Mouse (Mus musculus): ENCODE results near the gene Gm27021.
A peak's percentile ranks its signal among the peaks of the same experiment; 100 is the strongest.

The Gm27021 gene

GRCm38 (mm10) chr8:120607885-120608284, 60.0 kb downstream of the Gm27021 start:
- peak; percentile 64 to 89 for DNase-seq (ENCODE audit: inconsistent age in 2 of 2, low spot score in 1 of 2)

- DNase-seq (ENCODE audit: inconsistent age in 2 of 2, low spot score in 1 of 2) = no peak
Measured at GRCm38 (mm10) chr8:120607460-120607859, 60.4 kb downstream of the Gm27021 start.

- DNase-seq (ENCODE audit: inconsistent age in 2 of 2, low spot score in 1 of 2) = no peak
Measured at GRCm38 (mm10) chr8:120602672-120603071, 65.2 kb downstream of the Gm27021 start.

GRCm38 (mm10) chr8:120599504-120599903, 68.4 kb downstream of the Gm27021 start:
- peak; percentile 79 to 94 for DNase-seq (ENCODE audit: inconsistent age in 2 of 2, low spot score in 1 of 2)

- no peak for DNase-seq (ENCODE audit: inconsistent age in 2 of 2, low spot score in 1 of 2)
Measured at GRCm38 (mm10) chr8:120598579-120598978, 69.3 kb downstream of the Gm27021 start.

- DNase-seq (ENCODE audit: inconsistent age in 2 of 2, low spot score in 1 of 2) = peak; percentile 46 to 84
Measured at GRCm38 (mm10) chr8:120595963-120596362, 71.9 kb downstream of the Gm27021 start.

- DNase-seq (ENCODE audit: inconsistent age in 2 of 2, low spot score in 1 of 2) = no peak
Measured at GRCm38 (mm10) chr8:120594571-120594970, 73.3 kb downstream of the Gm27021 start.

GRCm38 (mm10) chr8:120591587-120592292, 76.1 kb downstream of the Gm27021 start:
- no peak for DNase-seq (ENCODE audit: inconsistent age in 2 of 2, low spot score in 1 of 2)

- peak; percentile 56 to 73 for DNase-seq (ENCODE audit: inconsistent age in 2 of 2, low spot score in 1 of 2)
Measured at GRCm38 (mm10) chr8:120589921-120590320, 78.0 kb downstream of the Gm27021 start.

- peak; percentile 100 for DNase-seq (ENCODE audit: inconsistent age in 2 of 2, low spot score in 1 of 2)
Measured at GRCm38 (mm10) chr8:120588908-120589771, 78.7 kb downstream of the Gm27021 start, which contains the start of gene Gins2. Gins2 (minus strand) TSS chr8:120589304.

GRCm38 (mm10) chr8:120585521-120585920, 82.4 kb downstream of the Gm27021 start:
- DNase-seq (ENCODE audit: inconsistent age in 2 of 2, low spot score in 1 of 2) = no peak

- DNase-seq (ENCODE audit: inconsistent age in 2 of 2, low spot score in 1 of 2) = no peak
Measured at GRCm38 (mm10) chr8:120581811-120582210, 86.1 kb downstream of the Gm27021 start.

GRCm38 (mm10) chr8:120581329-120581728, 86.5 kb downstream of the Gm27021 start:
- no peak for DNase-seq (ENCODE audit: inconsistent age in 2 of 2, low spot score in 1 of 2)

GRCm38 (mm10) chr8:120580336-120581000, 87.4 kb downstream of the Gm27021 start:
- no peak for DNase-seq (ENCODE audit: inconsistent age in 2 of 2, low spot score in 1 of 2)

- DNase-seq (ENCODE audit: inconsistent age in 2 of 2, low spot score in 1 of 2) = no peak
Measured at GRCm38 (mm10) chr8:120577821-120578220, 90.1 kb downstream of the Gm27021 start.

GRCm38 (mm10) chr8:120575801-120576200, 92.1 kb downstream of the Gm27021 start:
- no peak for DNase-seq (ENCODE audit: inconsistent age in 2 of 2, low spot score in 1 of 2)

- peak in 1 of 2 experiments; percentile 70 for DNase-seq (ENCODE audit: inconsistent age in 2 of 2, low spot score in 1 of 2)
Measured at GRCm38 (mm10) chr8:120574941-120575340, 92.9 kb downstream of the Gm27021 start.

GRCm38 (mm10) chr8:120573866-120574265, 94.0 kb downstream of the Gm27021 start:
- no peak for DNase-seq (ENCODE audit: inconsistent age in 2 of 2, low spot score in 1 of 2)

- DNase-seq (ENCODE audit: inconsistent age in 2 of 2, low spot score in 1 of 2) = no peak
Measured at GRCm38 (mm10) chr8:120572534-120572933, 95.3 kb downstream of the Gm27021 start.

GRCm38 (mm10) chr8:120571561-120571960, 96.3 kb downstream of the Gm27021 start:
- no peak for DNase-seq (ENCODE audit: inconsistent age in 2 of 2, low spot score in 1 of 2)

GRCm38 (mm10) chr8:120569939-120570715, 97.8 kb downstream of the Gm27021 start:
- DNase-seq (ENCODE audit: inconsistent age in 2 of 2, low spot score in 1 of 2) = peak; percentile 73 to 90
